Mouse (Mus musculus) kidney, embryonic 15.5 days (tissue): ENCODE results near the gene Zfp326. TPM values are rescaled to one million over a fixed set of nuclear protein-coding genes. Genes with fewer than 3 reads are reported as not detected.
A peak's percentile ranks its signal among the peaks of the same experiment; 100 is the strongest.
"Not testable (repeated sequence)": the region's sequence is repeated elsewhere in the genome, so short reads cannot be mapped to it uniquely, and the experiment has no call there.

Experiments used
- ATAC-seq: fragments of 200-750 bp; cut with Nextera tagmentation; replicated peaks from 2 replicates; pipeline ENCODE4 v1.8.0; 2017; ENCODE audit warnings: moderate TSS enrichment; ENCODE audit not compliant: low FRiP score
- H3K27ac ChIP-seq: fragments of 300-500 bp; sonication (generic); 2 replicates; pipeline ENCODE4 v1.5.1; 2015; ENCODE audit warnings: mild to moderate bottlenecking, inconsistent platforms
- H3K27me3 ChIP-seq: fragments of 300-500 bp; sonication (generic); 2 replicates; pipeline ENCODE4 v1.6.1; 2015; ENCODE audit warnings: inconsistent platforms
- H3K36me3 ChIP-seq: fragments of 300-500 bp; sonication (generic); 2 replicates; pipeline ENCODE4 v1.6.1; 2015; ENCODE audit warnings: inconsistent platforms
- H3K4me1 ChIP-seq: fragments of 300-500 bp; sonication (generic); 2 replicates; pipeline ENCODE4 v1.6.1; 2015; ENCODE audit warnings: inconsistent platforms
- H3K4me2 ChIP-seq: fragments of 300-500 bp; sonication (generic); 2 replicates; pipeline ENCODE4 v1.6.1; 2015; ENCODE audit warnings: moderate library complexity, mild to moderate bottlenecking, inconsistent platforms
- H3K4me3 ChIP-seq: fragments of 300-500 bp; sonication (generic); replicated peaks from 2 replicates; pipeline ENCODE4 v1.5.1; 2015; ENCODE audit warnings: mild to moderate bottlenecking, inconsistent platforms
- H3K9ac ChIP-seq: fragments of 300-500 bp; sonication (generic); 2 replicates; pipeline ENCODE4 v1.6.1; 2015; ENCODE audit warnings: mild to moderate bottlenecking, inconsistent platforms
- H3K9me3 ChIP-seq: fragments of 300-500 bp; sonication (generic); replicated peaks from 2 replicates; pipeline ENCODE4 v1.6.1; 2016; ENCODE audit warnings: inconsistent platforms
- WGBS: fragments of 180-500 bp; shearing (Covaris S2); methylation state at CpG from one replicate; pipeline ENCODE4 v1.1.7; 2015; ENCODE audit warnings: mixed read lengths; 5-methylcytosine and 5-hydroxymethylcytosine counted together
- polyA plus RNA-seq: library from polyadenylated mRNA; unstranded; fragments of >200 nt; fragmentation: Nextera tagmentation; extraction: Ambion mirVana; gene quantifications from 2 replicates; pipeline ENCODE4 v1.2.1, GENCODE M21; 2015

The Zfp326 gene
- polyA plus RNA-seq, 1 experiment from 2014 or later: 47.0 TPM

DNA sequence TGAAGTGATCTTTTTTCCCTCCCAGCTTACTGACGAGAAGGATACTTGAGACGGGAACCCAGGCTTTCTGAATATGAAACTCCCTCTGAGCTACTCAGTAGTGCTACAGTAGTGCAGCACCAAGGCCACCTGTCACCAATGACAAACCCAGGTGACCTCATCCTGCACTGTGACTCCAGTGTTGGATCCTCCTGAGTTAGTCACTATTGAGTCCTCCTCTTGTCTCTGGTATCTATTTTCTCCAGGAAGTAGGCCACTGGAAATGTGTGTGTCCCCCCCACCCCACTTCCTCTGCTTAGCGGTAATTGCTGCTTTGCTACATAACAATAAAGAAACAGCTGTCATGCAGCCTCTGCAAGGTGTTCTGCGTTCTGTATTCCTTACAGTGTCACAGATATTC, 27.1 kb upstream of the Zfp326 start:
- Histone ChIP-seq H3K4me2 (no peak overlapping the region), H3K4me3 (no peak overlapping the region), H3K36me3 (no peaks in the 10 kb centered on the region), H3K9me3 (no peaks in the 10 kb centered on the region), H3K4me1 (peaks cover 9% of the 10 kb centered on the region), H3K27me3 (no peaks in the 10 kb centered on the region), H3K9ac (no peak overlapping the region), H3K27ac (no peak overlapping the region)
- no peak for ATAC-seq
- WGBS: 68% methylated on average over 4 of the region's 4 CpGs

DNA sequence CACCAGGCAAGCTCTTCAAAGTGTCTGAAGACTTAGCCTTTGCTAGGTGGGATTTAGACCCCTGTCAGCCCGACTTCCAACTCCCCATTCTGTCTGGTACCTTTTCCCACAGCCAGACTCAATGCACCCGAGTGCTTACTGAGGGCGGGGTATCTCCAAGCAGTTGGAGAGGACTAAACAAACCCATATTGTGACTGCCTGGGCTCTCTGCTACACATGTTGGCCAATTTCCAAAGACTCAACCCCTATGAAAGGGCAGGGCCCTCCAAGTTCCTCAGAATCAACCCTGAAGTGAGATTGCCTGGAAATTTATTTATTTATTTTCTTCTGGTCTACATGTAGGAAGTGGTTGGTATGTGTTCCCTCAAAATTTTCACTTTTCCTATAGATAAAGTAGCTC, 26.7 kb upstream of the Zfp326 start:
- Histone ChIP-seq H3K27ac (no peak overlapping the region), H3K9me3 (no peaks in the 10 kb centered on the region), H3K4me3 (no peak overlapping the region), H3K4me1 (peaks cover 9% of the 10 kb centered on the region), H3K27me3 (no peaks in the 10 kb centered on the region), H3K4me2 (no peak overlapping the region), H3K9ac (no peak overlapping the region), H3K36me3 (no peaks in the 10 kb centered on the region)
- WGBS: 65% methylated on average over 3 of the region's 3 CpGs
- no peak for ATAC-seq

DNA sequence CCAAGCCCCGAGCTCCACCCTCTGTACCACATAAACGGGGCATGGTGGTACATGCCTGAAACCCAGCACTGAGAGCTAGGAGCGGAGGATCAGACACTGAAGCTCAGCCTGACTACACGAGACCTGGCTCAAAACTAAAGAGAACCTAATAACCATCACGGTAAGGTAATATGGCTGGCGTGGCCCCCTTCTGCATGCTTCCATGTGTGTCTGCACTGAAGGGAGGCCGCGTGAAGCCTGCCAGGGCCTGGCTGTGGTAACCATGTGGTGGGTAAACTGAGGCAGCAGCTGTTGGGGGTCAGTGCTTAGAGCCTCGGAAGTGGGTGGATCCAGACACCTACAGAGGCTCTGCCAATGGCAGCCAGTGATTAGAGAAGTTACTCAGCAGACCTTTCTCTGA, 23.1 kb upstream of the Zfp326 start:
- ATAC-seq: no peak
- Histone ChIP-seq H3K9me3 (no peaks in the 10 kb centered on the region), H3K4me2 (no peak overlapping the region), H3K9ac (no peak overlapping the region), H3K36me3 (no peaks in the 10 kb centered on the region), H3K27me3 (no peaks in the 10 kb centered on the region), H3K4me3 (no peak overlapping the region), H3K4me1 (peaks cover 20% of the 10 kb centered on the region), H3K27ac (no peak overlapping the region)
- WGBS: 86% methylated on average over 9 of the region's 9 CpGs

DNA sequence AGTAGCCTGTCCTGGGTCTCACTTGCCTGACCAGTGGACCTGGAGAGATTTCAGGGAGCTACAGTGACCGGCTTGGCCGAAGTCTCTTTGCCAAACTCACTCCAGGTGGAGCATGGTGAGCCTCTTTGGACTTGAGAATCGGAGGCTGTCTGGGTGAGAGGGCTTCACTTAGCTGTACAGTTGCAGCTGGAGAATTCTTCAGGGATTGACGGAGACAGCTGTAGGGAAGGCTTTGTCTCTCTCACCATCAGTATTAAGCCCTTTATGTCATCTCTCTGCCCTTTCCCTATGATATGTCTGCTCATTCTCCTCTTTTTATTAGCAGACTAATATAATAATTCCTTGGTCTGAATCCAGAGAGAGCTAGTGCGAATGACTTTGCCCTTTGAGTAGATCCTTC, 18.9 kb upstream of the Zfp326 start:
- no peak for ATAC-seq

DNA sequence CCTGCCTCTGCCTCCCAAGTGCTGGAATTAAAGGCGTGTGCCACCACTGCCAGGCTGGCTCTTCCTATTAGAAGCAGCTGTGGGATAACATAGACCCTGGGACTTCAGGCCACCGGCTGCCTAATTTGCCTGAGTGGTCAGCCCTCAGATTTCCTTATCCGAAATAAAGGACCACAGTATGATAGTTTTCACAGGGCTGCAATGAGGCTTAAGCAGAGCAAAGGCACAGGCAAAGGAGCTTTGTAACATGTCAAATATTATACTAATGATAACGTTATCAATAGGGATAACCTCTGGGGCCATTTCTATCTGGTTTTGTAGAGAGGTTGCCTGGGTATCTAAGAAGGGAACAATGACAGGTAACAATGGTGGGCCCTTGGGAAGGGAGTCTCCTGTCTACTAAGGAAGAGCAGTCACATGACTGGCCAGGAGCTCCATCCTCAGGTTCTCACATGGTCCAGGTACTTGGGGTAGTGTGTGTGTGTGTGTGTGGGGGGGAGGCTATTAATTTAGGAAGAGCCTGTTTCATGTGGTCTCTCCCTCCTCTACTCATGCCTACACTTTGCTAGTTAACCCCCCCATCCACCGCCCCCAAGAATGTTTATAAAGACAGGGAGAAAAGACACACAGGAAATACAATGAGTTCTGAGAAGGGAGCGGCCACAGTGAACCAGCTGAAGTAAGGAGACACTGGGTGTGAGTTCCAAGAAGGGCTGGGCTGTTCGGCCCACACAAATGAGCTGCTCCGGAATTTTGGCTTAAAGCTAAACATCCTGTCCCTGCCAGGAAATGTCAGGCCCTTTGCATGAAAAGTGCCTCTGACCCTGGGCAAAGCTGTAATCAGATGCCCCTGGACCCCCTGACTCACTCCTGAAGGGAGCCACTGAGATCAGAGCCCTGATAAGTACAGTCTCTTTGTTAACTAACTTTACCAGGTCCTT, 17.3 kb upstream of the Zfp326 start:
- Histone ChIP-seq H3K9me3 (no peaks in the 10 kb centered on the region), H3K4me3 (no peak overlapping the region), H3K4me1 (peaks cover 27% of the 10 kb centered on the region), H3K9ac (no peak overlapping the region), H3K4me2 (no peak overlapping the region), H3K27me3 (no peaks in the 10 kb centered on the region), H3K36me3 (no peaks in the 10 kb centered on the region), H3K27ac (peak overlapping the region; percentile 59)
- peak; percentile 74 for ATAC-seq
- 45% methylated on average over 8 of the region's 8 CpGs for WGBS

More for the DNA sequence above, 18.9 kb upstream of the Zfp326 start:
- no peaks in the 10 kb centered on the region for H3K27me3 ChIP-seq
- H3K9me3 ChIP-seq: no peaks in the 10 kb centered on the region
- 73% methylated on average over 5 of the region's 5 CpGs for whole genome bisulfite sequencing
- H3K36me3 ChIP-seq: no peaks in the 10 kb centered on the region
- H3K27ac ChIP-seq: no peak overlapping the region
- no peak overlapping the region for H3K4me3 ChIP-seq
- no peak overlapping the region for H3K4me2 ChIP-seq
- no peak overlapping the region for H3K9ac ChIP-seq
- peaks cover 30% of the 10 kb centered on the region for H3K4me1 ChIP-seq

GRCm38 (mm10) chr5:105859716-105860460, 16.5 kb upstream of the Zfp326 start:
- 36% methylated on average over 11 of the region's 11 CpGs for WGBS
- no peaks in the 10 kb centered on the region for H3K27me3 ChIP-seq
- ATAC-seq: no peak
- H3K9me3 ChIP-seq: no peaks in the 10 kb centered on the region
- H3K9ac ChIP-seq: no peak overlapping the region
- H3K27ac ChIP-seq: peak overlapping the region; percentile 59
- peaks cover 27% of the 10 kb centered on the region for H3K4me1 ChIP-seq
- H3K4me2 ChIP-seq: no peak overlapping the region
- no peaks in the 10 kb centered on the region for H3K36me3 ChIP-seq
- no peak overlapping the region for H3K4me3 ChIP-seq

DNA sequence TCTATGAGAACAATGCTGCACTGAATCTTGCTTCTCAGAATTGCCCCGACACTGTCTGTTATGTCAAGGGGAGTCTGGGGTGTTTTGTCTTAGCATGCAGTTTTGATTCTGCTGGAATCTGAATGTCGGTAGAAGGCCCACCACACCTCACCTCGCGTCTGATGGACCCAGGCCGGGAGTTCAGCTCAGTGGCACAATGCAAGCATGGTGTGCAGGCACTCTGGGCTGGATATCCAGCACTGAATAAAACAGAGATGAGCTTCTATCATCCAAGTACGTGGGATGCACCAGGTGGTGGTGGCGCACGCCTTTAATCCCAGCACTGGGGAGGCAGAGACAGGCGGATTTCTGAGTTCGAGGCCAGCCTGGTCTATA, 15.9 kb upstream of the Zfp326 start:
- no peaks in the 10 kb centered on the region for H3K27me3 ChIP-seq
- H3K4me1 ChIP-seq: peaks cover 27% of the 10 kb centered on the region
- no peak overlapping the region for H3K27ac ChIP-seq
- WGBS: 85% methylated on average over 10 of the region's 10 CpGs
- H3K9ac ChIP-seq: no peak overlapping the region
- no peak overlapping the region for H3K4me3 ChIP-seq
- no peak for ATAC-seq
- no peaks in the 10 kb centered on the region for H3K9me3 ChIP-seq
- H3K4me2 ChIP-seq: no peak overlapping the region
- H3K36me3 ChIP-seq: no peaks in the 10 kb centered on the region

- H3K4me2 ChIP-seq: no peak overlapping the region
Observed at GRCm38 (mm10) chr5:105861616-105862015, 14.7 kb upstream of the Zfp326 start.

GRCm38 (mm10) chr5:105865110-105865628, 11.2 kb upstream of the Zfp326 start:
- H3K4me2 ChIP-seq, H3K36me3 ChIP-seq, H3K9ac ChIP-seq, H3K27me3 ChIP-seq, H3K27ac ChIP-seq, ATAC-seq, H3K9me3 ChIP-seq, H3K4me3 ChIP-seq: not testable (repeated sequence)
- peaks cover 13% of the 10 kb centered on the region for H3K4me1 ChIP-seq
- 60% methylated on average over 5 of the region's 5 CpGs for WGBS

More at GRCm38 (mm10) chr5:105861616-105862015, 14.7 kb upstream of the Zfp326 start:
- no peak for ATAC-seq
- H3K9me3 ChIP-seq: no peaks in the 10 kb centered on the region
- H3K27me3 ChIP-seq: no peaks in the 10 kb centered on the region
- no peak overlapping the region for H3K4me3 ChIP-seq
- H3K4me1 ChIP-seq: peaks cover 27% of the 10 kb centered on the region
- WGBS: 96% methylated on average over 5 of the region's 5 CpGs
- H3K27ac ChIP-seq: no peak overlapping the region
- H3K9ac ChIP-seq: no peak overlapping the region
- no peaks in the 10 kb centered on the region for H3K36me3 ChIP-seq

- Histone ChIP-seq H3K9me3 (no peaks in the 10 kb centered on the region), H3K27me3 (no peaks in the 10 kb centered on the region), H3K4me1 (peaks cover 13% of the 10 kb centered on the region), H3K4me2 (peak overlapping the region; percentile 35), H3K4me3 (no peak overlapping the region), H3K27ac (0 out of 2 replicates have a peak overlapping the region, but pooled peaks have one; percentile 62), H3K36me3 (no peaks in the 10 kb centered on the region), H3K9ac (no peak overlapping the region)
- WGBS: 26% methylated on average over 4 of the region's 4 CpGs
- no peak for ATAC-seq
Observed at GRCm38 (mm10) chr5:105867427-105867826, 8.9 kb upstream of the Zfp326 start.

DNA sequence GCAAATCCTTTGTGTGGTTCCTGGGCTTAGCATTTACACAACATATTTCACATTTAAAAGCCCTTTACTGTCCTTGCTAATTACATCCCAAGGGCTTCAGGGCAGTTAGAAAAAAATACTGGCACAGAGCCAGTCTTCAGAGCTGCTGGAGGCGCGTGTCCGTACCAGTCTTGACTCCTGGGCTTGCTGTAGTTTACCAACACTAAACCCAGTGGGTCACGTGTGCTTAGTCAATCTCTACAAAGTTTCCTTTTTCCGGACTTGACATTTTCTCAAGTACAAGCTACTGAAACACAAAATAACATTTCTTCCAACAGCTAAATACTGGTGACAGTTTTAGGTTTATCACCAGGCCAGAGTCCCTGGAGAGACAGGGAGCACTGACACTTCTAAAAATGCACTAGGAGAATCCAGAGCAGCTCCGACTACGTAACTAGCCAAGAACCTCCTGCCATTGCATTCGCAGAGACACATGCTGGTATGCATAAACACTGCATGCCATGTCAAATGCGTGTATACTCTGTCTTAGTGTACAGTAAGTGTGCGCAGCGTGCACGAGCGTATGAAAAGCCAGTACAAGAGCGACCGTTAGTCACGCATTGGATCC, 8.4 kb upstream of the Zfp326 start:
- H3K9me3 ChIP-seq: no peaks in the 10 kb centered on the region
- 61% methylated on average over 16 of the region's 16 CpGs for WGBS
- H3K27me3 ChIP-seq: no peaks in the 10 kb centered on the region
- ATAC-seq: peak; percentile 70; the same call in 1 of the 2 replicates
- 0 out of 2 replicates have a peak overlapping the region, but pooled peaks have one; percentile 62 for H3K27ac ChIP-seq
- H3K36me3 ChIP-seq: no peaks in the 10 kb centered on the region
- peaks cover 16% of the 10 kb centered on the region for H3K4me1 ChIP-seq
- H3K4me2 ChIP-seq: peak overlapping the region; percentile 35
- H3K9ac ChIP-seq: no peak overlapping the region
- H3K4me3 ChIP-seq: no peak overlapping the region
